Mouse (Mus musculus): ENCODE measurements around the gene Stard13. TPM values are rescaled to one million over a fixed set of nuclear protein-coding genes. Genes with fewer than 3 reads are reported as not detected.
A peak's percentile ranks its signal among the peaks of the same experiment; 100 is the strongest.

Stard13 gene
- 17.3 and 19.1 TPM in 2 replicates for polyA plus RNA-seq (2015; fragmentation: Nextera tagmentation; extraction: Ambion mirVana)

DNA sequence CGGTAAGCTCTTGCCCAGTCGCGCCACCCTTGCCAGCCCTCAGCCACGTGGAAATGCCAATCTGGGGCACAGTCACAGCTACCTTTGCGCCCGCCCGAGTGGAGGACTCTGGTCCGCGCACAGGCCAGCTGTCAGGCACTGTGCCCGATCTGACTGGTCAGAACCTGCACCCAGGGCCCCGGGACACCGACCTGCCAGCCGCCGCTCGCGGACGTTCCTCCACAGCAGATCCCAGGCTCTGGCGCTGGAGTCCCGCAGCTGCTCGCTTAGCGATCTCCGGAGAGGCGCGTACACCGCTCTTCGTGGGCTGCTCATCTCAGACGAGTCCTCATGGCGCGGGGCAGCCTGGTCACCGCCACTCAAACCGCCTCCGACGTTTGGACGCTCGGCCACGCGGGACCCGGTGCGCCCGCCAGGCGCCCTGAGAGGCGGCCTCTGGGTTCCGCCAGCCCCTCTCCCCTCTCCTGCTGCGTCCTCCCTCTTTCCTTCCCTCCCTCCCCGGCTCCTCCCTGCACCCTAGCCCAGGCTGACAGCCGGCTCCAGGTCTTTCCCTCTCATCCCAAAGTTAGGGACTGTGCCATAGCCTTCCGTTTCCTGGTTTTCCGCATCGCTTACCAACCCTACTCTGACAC, at the start of gene Stard13:
TSS of gene Stard13 (minus strand) at position 437 of the 632 bp plus-strand sequence.
- WGBS = 1% methylated on average over 47 of the region's 49 CpGs
- peak within 1 kb of the TSS; percentile 99 for H3K4me2 ChIP-seq (ENCODE audit: low read depth, low read length)
- H3K27ac ChIP-seq (ENCODE audit: low read length) = peak within 1 kb of the TSS; percentile 18
- peak; percentile 89 for ATAC-seq (ENCODE audit: insufficient read depth, low FRiP score)
- H3K9ac ChIP-seq (ENCODE audit: low read length) = peak within 1 kb of the TSS; percentile 85
- no peaks in the 10 kb centered on the region for H3K27me3 ChIP-seq (ENCODE audit: control insufficient read depth, insufficient read depth, low read length)
- peaks cover 13% of the 10 kb centered on the region for H3K4me1 ChIP-seq (ENCODE audit: control insufficient read depth, insufficient read depth, low read length)
- no peaks in the 10 kb centered on the region for H3K36me3 ChIP-seq (ENCODE audit: control insufficient read depth, insufficient read depth, low read length)
- H3K9me3 ChIP-seq (replicated peaks; ENCODE audit: control insufficient read depth, low read length) = no peaks in the 10 kb centered on the region
- H3K4me3 ChIP-seq (replicated peaks; ENCODE audit: low read length) = peak within 1 kb of the TSS; percentile 70

DNA sequence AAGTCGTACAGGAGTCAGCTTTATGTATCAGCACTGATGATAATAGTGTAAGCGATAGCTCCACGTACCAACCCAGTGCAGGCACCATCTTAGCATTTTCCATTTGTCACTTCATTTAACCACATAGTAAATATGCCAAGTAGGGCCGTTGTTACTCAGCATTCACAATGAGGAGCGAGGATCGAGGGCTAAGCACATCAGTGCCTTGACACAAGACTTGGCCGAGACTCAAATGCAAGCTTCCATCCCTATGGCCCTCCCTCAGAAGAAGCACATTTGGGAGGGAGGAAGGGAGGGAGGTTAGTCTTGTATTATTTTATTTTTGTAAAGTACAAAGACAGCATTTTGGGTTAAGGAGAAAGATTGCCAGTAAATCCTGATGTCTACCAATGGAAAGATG, 45.9 kb upstream of the Stard13 start:
- Histone ChIP-seq H3K4me1 (ENCODE audit: control insufficient read depth, insufficient read depth, low read length) (no peaks in the 10 kb centered on the region), H3K9ac (ENCODE audit: low read length) (no peak overlapping the region), H3K36me3 (ENCODE audit: control insufficient read depth, insufficient read depth, low read length) (no peaks in the 10 kb centered on the region), H3K27ac (ENCODE audit: low read length) (no peak overlapping the region), H3K9me3 (replicated peaks; ENCODE audit: control insufficient read depth, low read length) (no peaks in the 10 kb centered on the region), H3K4me3 (replicated peaks; ENCODE audit: low read length) (no peak overlapping the region), H3K4me2 (ENCODE audit: low read depth, low read length) (no peak overlapping the region), H3K27me3 (ENCODE audit: control insufficient read depth, insufficient read depth, low read length) (no peaks in the 10 kb centered on the region)
- WGBS = 87% methylated on average over 7 of the region's 7 CpGs
- ATAC-seq (ENCODE audit: insufficient read depth, low FRiP score) = no peak

DNA sequence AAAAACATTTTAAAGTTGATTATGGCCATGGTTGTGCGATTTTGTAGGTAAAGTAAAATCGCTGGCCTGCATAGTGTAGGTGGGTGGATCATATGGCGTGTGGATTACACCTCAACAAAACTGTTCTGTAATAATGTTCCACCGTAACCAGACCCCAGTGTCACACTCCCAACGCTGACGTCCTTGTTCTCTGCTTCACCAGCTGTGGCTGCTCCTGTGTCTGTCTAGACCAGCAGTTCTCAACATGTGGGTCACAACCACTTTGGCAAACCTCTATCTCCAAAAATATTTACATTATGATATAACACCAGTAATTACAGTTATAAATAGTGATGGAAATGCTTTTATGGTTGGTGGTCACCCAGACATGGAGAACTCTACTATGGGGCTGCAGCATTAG, 44.3 kb upstream of the Stard13 start:
- Histone ChIP-seq H3K4me2 (ENCODE audit: low read depth, low read length) (no peak overlapping the region), H3K4me1 (ENCODE audit: control insufficient read depth, insufficient read depth, low read length) (no peaks in the 10 kb centered on the region), H3K4me3 (replicated peaks; ENCODE audit: low read length) (no peak overlapping the region), H3K27me3 (ENCODE audit: control insufficient read depth, insufficient read depth, low read length) (no peaks in the 10 kb centered on the region), H3K36me3 (ENCODE audit: control insufficient read depth, insufficient read depth, low read length) (no peaks in the 10 kb centered on the region), H3K27ac (ENCODE audit: low read length) (no peak overlapping the region), H3K9ac (ENCODE audit: low read length) (no peak overlapping the region), H3K9me3 (replicated peaks; ENCODE audit: control insufficient read depth, low read length) (no peaks in the 10 kb centered on the region)
- no peak for ATAC-seq (ENCODE audit: insufficient read depth, low FRiP score)
- 63% methylated on average over 6 of the region's 6 CpGs for WGBS

DNA sequence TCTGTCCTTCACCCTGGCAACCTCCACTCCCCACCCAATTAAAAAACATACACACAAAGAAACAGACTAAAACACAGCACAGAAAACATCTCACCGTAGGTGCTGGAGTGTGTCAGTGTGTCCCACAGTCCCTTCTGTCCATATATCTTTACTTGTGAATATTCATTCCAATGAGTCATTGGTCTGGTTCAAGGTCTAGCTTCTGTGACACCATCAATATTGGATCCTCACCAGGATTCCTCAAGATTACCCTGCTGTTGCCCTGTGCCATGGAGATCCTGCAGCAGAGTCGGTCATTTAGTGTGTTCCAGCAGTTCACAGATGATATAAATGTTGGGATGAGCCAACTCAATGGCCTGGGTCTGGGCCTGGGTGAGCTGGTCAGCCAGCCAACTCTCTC, 42.4 kb upstream of the Stard13 start:
- ATAC-seq (ENCODE audit: insufficient read depth, low FRiP score) = no peak
- H3K9me3 ChIP-seq (replicated peaks; ENCODE audit: control insufficient read depth, low read length) = no peaks in the 10 kb centered on the region
- no peak overlapping the region for H3K9ac ChIP-seq (ENCODE audit: low read length)
- H3K27me3 ChIP-seq (ENCODE audit: control insufficient read depth, insufficient read depth, low read length) = no peaks in the 10 kb centered on the region
- H3K27ac ChIP-seq (ENCODE audit: low read length) = no peak overlapping the region
- no peak overlapping the region for H3K4me2 ChIP-seq (ENCODE audit: low read depth, low read length)
- H3K4me1 ChIP-seq (ENCODE audit: control insufficient read depth, insufficient read depth, low read length) = no peaks in the 10 kb centered on the region
- H3K36me3 ChIP-seq (ENCODE audit: control insufficient read depth, insufficient read depth, low read length) = no peaks in the 10 kb centered on the region
- H3K4me3 ChIP-seq (replicated peaks; ENCODE audit: low read length) = no peak overlapping the region
- 87% methylated on average over 2 of the region's 2 CpGs for WGBS

DNA sequence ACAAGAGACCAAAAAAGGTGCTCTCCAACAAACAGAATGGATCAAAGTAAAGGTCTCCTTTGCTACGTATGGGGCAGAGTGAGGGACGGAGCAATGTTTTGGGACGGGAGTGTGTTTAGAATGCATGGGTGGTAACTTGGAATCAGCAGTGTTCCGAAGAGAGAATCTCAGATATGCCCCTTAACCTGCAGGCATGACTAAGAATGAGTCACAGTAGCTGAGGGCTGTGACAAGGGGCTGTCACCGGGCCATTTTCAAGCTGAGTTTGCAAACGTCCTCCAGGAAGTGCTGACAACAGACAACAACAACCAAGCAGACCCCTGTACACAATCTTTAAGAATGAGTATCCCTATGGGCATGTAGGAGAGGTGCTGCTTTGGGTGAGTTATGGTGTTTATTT, 40.6 kb upstream of the Stard13 start:
- H3K36me3 ChIP-seq (ENCODE audit: control insufficient read depth, insufficient read depth, low read length) = no peaks in the 10 kb centered on the region
- H3K27me3 ChIP-seq (ENCODE audit: control insufficient read depth, insufficient read depth, low read length) = no peaks in the 10 kb centered on the region
- 62% methylated on average over 6 of the region's 6 CpGs for WGBS
- no peak overlapping the region for H3K27ac ChIP-seq (ENCODE audit: low read length)
- H3K9ac ChIP-seq (ENCODE audit: low read length) = no peak overlapping the region
- no peak for ATAC-seq (ENCODE audit: insufficient read depth, low FRiP score)
- H3K9me3 ChIP-seq (replicated peaks; ENCODE audit: control insufficient read depth, low read length) = no peaks in the 10 kb centered on the region
- H3K4me1 ChIP-seq (ENCODE audit: control insufficient read depth, insufficient read depth, low read length) = no peaks in the 10 kb centered on the region
- H3K4me2 ChIP-seq (ENCODE audit: low read depth, low read length) = no peak overlapping the region
- no peak overlapping the region for H3K4me3 ChIP-seq (replicated peaks; ENCODE audit: low read length)

DNA sequence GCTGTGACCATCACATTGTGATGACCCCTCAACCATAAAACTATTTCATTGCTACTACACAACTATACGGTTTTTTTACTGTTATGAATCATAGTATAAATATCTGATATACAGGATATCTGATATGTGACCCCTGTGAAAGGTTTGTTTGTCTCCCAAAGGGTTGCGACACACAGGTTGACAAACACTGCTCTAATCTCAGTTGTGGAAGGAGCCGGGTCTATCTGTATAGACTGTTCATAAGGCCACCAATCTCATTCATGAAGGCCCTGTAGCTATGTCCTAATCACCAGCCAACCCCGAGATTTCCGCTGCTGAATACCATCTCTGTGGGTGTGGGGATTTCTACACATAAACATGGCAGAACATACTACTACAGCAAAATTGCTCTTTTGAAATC, 37.2 kb upstream of the Stard13 start:
- H3K9ac ChIP-seq (ENCODE audit: low read length) = no peak overlapping the region
- no peaks in the 10 kb centered on the region for H3K36me3 ChIP-seq (ENCODE audit: control insufficient read depth, insufficient read depth, low read length)
- ATAC-seq (ENCODE audit: insufficient read depth, low FRiP score) = no peak
- no peak overlapping the region for H3K4me2 ChIP-seq (ENCODE audit: low read depth, low read length)
- no peak overlapping the region for H3K4me3 ChIP-seq (replicated peaks; ENCODE audit: low read length)
- no peaks in the 10 kb centered on the region for H3K9me3 ChIP-seq (replicated peaks; ENCODE audit: control insufficient read depth, low read length)
- no peak overlapping the region for H3K27ac ChIP-seq (ENCODE audit: low read length)
- 84% methylated on average over 5 of the region's 5 CpGs for WGBS
- no peaks in the 10 kb centered on the region for H3K4me1 ChIP-seq (ENCODE audit: control insufficient read depth, insufficient read depth, low read length)
- no peaks in the 10 kb centered on the region for H3K27me3 ChIP-seq (ENCODE audit: control insufficient read depth, insufficient read depth, low read length)

DNA sequence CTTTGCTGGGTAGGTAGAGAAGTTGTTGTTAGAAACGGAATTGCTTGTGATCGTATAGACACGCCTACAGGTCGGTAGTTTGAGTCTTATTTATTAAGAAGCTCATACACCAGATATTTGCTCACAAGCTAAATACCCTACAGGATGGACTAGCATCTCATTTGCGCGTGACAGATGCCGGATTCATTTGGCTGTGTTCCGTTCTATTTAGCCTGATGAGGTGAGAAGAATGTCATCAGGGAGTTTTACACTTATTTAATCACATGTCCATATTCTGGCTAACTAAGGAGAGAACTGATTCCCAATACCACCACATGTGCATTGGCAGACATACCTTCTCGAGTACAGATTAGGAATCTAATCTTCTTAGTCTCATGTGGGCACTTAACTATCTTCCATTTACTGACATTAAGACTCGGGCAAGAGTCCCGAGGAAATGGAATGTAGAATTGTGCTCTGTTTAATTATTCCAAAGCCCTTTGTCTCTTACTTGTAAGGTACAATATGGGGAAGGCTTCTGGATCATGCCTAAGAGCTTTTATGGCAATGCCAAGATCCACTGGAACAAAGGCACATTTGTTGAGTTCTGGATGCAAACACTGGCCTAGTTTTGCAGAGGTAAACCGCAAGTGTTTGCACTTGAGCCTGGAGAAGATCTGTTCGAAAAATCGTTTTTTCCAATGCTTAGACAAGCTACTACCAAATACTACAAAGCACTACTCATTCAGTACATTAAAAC, 33.4 kb upstream of the Stard13 start:
- no peak overlapping the region for H3K27ac ChIP-seq (ENCODE audit: low read length)
- no peaks in the 10 kb centered on the region for H3K27me3 ChIP-seq (ENCODE audit: control insufficient read depth, insufficient read depth, low read length)
- H3K4me2 ChIP-seq (ENCODE audit: low read depth, low read length) = no peak overlapping the region
- H3K4me1 ChIP-seq (ENCODE audit: control insufficient read depth, insufficient read depth, low read length) = no peaks in the 10 kb centered on the region
- H3K36me3 ChIP-seq (ENCODE audit: control insufficient read depth, insufficient read depth, low read length) = no peaks in the 10 kb centered on the region
- no peak overlapping the region for H3K9ac ChIP-seq (ENCODE audit: low read length)
- WGBS = 82% methylated on average over 14 of the region's 14 CpGs
- H3K9me3 ChIP-seq (replicated peaks; ENCODE audit: control insufficient read depth, low read length) = no peaks in the 10 kb centered on the region
- ATAC-seq (ENCODE audit: insufficient read depth, low FRiP score) = no peak
- no peak overlapping the region for H3K4me3 ChIP-seq (replicated peaks; ENCODE audit: low read length)

DNA sequence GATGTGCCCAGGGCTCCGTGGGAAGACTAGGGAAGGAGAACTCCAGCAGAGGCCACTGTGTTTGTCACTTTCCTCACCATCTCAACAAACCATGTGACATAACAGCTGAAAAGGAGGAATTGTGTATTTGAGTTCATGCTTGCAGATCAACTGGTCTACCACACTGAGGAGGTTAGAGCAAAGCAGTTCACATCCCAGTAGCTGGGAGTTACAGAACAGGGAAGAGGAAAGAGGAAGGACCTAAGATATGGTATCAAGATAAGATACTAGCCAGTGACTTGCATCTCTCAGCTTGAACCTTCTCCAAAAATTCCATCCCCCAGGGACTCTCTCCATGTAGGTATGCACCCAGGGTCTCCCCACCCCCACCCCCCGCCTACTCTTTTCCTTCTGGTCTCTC, 27.9 kb upstream of the Stard13 start:
- Histone ChIP-seq H3K4me3 (replicated peaks; ENCODE audit: low read length) (no peak overlapping the region), H3K9ac (ENCODE audit: low read length) (no peak overlapping the region), H3K4me2 (ENCODE audit: low read depth, low read length) (no peak overlapping the region), H3K4me1 (ENCODE audit: control insufficient read depth, insufficient read depth, low read length) (no peaks in the 10 kb centered on the region), H3K9me3 (replicated peaks; ENCODE audit: control insufficient read depth, low read length) (no peaks in the 10 kb centered on the region), H3K27me3 (ENCODE audit: control insufficient read depth, insufficient read depth, low read length) (no peaks in the 10 kb centered on the region), H3K36me3 (ENCODE audit: control insufficient read depth, insufficient read depth, low read length) (no peaks in the 10 kb centered on the region), H3K27ac (ENCODE audit: low read length) (no peak overlapping the region)
- WGBS = 91% methylated on average over 2 of the region's 2 CpGs
- ATAC-seq (ENCODE audit: insufficient read depth, low FRiP score) = no peak

DNA sequence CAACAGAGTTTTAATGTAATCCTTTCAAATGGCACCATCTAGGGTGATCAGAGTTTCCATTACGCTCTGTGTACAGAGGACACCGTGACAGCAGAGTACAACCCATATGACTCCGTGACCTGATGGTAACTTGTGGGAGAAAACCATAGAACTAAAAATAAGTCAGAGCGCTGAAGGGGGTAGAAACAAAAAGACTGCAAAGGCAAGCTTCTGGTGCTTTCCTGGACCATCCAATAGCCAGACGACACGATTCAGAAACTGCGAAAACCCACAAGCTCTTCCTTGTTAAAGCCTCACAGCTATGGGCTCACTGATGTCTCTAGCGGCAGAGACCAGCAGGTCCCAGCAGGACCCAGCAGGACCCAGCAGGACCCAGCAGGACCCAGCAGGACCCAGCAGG, 18.6 kb upstream of the Stard13 start:
- H3K9me3 ChIP-seq (replicated peaks; ENCODE audit: control insufficient read depth, low read length) = no peaks in the 10 kb centered on the region
- H3K9ac ChIP-seq (ENCODE audit: low read length) = no peak overlapping the region
- no peak overlapping the region for H3K4me3 ChIP-seq (replicated peaks; ENCODE audit: low read length)
- H3K4me2 ChIP-seq (ENCODE audit: low read depth, low read length) = no peak overlapping the region
- no peaks in the 10 kb centered on the region for H3K36me3 ChIP-seq (ENCODE audit: control insufficient read depth, insufficient read depth, low read length)
- no peak for ATAC-seq (ENCODE audit: insufficient read depth, low FRiP score)
- H3K27me3 ChIP-seq (ENCODE audit: control insufficient read depth, insufficient read depth, low read length) = no peaks in the 10 kb centered on the region
- no peaks in the 10 kb centered on the region; the same call in 1 of the 2 replicates for H3K4me1 ChIP-seq (ENCODE audit: control insufficient read depth, insufficient read depth, low read length)
- 69% methylated on average over 8 of the region's 8 CpGs for WGBS
- H3K27ac ChIP-seq (ENCODE audit: low read length) = no peak overlapping the region
